Mouse (Mus musculus) liver, postnatal 0 days (tissue): ENCODE measurements around the gene Ugt1a5. TPM values are rescaled to one million over a fixed set of nuclear protein-coding genes. Genes with fewer than 3 reads are reported as not detected.

ENCODE experiments used
- ATAC-seq: fragments of 200-750 bp; cut with Nextera tagmentation; 2 replicates; pipeline ENCODE4 v1.8.0; 2017; ENCODE audit warnings: mild to moderate bottlenecking, moderate library complexity
- DNase-seq: peaks from one replicate; pipeline ENCODE4 v3.0.0-alpha.2; 2016
- H3K27ac ChIP-seq: fragments of 300-500 bp; sonication (generic); 2 replicates; pipeline ENCODE4 v1.5.1; 2014; ENCODE audit warnings: antibody characterized with exemption, moderate library complexity, mild to moderate bottlenecking, low read depth
- H3K27me3 ChIP-seq: fragments of 300-500 bp; sonication (generic); 2 replicates; pipeline ENCODE4 v1.6.1; 2014; ENCODE audit warnings: low read length, control low read depth, mixed read lengths; ENCODE audit not compliant: insufficient read depth
- H3K36me3 ChIP-seq: fragments of 300-500 bp; sonication (generic); replicated peaks from 2 replicates; pipeline ENCODE4 v1.6.1; 2014; ENCODE audit warnings: mild to moderate bottlenecking, control low read depth, low read length, moderate library complexity, mixed read lengths; ENCODE audit not compliant: insufficient read depth
- H3K4me1 ChIP-seq: fragments of 300-500 bp; sonication (generic); 2 replicates; pipeline ENCODE4 v1.6.1; 2014; ENCODE audit warnings: antibody characterized with exemption, mild to moderate bottlenecking, control low read depth; ENCODE audit not compliant: insufficient read depth
- H3K4me2 ChIP-seq: fragments of 300-500 bp; sonication (generic); 2 replicates; pipeline ENCODE4 v1.6.1; 2014; ENCODE audit warnings: low read depth, mild to moderate bottlenecking, low read length, moderate library complexity, mixed read lengths
- H3K4me3 ChIP-seq: fragments of 300-500 bp; sonication (generic); 2 replicates; pipeline ENCODE4 v1.5.1; 2014; ENCODE audit warnings: low read depth, low read length
- H3K9ac ChIP-seq: fragments of 300-500 bp; sonication (generic); replicated peaks from 2 replicates; pipeline ENCODE4 v1.6.1; 2014; ENCODE audit warnings: mild to moderate bottlenecking, moderate library complexity
- H3K9me3 ChIP-seq: fragments of 300-500 bp; sonication (generic); 2 replicates; pipeline ENCODE4 v1.6.1; 2016; ENCODE audit warnings: mild to moderate bottlenecking, control low read depth, low read length, mixed read lengths
- CTCF ChIP-seq: sonication (generic); IDR thresholded peaks from 2 replicates; pipeline ENCODE4 v1.5.1; 2016; ENCODE audit warnings: antibody characterized with exemption, low read depth
- EP300 ChIP-seq: IDR thresholded peaks from 2 replicates; pipeline ENCODE4 v1.6.1; 2016; ENCODE audit warnings: antibody characterized with exemption, low read depth, mild to moderate bottlenecking
- WGBS: fragments of 180-500 bp; shearing (Covaris S2); extraction: QIAGEN DNeasy Blood & Tissue Kit; methylation state at CpG from one replicate; pipeline ENCODE4 v1.1.7; 2014; ENCODE audit not compliant: insufficient replicate concordance; 5-methylcytosine and 5-hydroxymethylcytosine counted together
- polyA plus RNA-seq: library from polyadenylated mRNA; unstranded; fragments of >200 nt; fragmentation: Nextera tagmentation; extraction: Ambion mirVana; gene quantifications from 2 replicates; pipeline ENCODE4 v1.2.1, GENCODE M21; 2015

The Ugt1a5 gene
- polyA plus RNA-seq, 1 experiment from 2014 or later, result 0.19 TPM

DNA sequence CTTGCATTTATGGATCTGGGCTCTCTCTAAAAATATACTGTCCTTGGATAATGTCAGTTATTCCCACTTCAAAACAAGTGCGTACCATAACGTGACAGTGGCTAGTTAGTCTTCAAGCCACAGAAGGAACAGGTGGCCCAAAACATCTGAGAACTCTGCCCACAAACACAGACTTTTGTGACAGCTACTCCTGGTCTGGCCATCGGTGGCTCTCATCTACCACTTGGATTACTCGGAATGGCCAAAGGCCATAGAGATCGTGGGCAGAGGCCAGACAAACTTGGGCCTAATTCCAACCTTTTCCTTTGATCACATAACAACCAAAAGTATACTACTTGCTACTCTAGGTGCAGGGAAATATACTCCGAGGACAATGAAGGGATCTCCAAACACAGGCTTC lies 102.3 kb downstream of the Ugt1a5 start:
- Histone ChIP-seq H3K27me3 (no peaks in the 10 kb centered on the region), H3K9ac (no peak overlapping the region), H3K36me3 (peaks cover 90% of the 10 kb centered on the region), H3K9me3 (no peaks in the 10 kb centered on the region), H3K4me2 (no peak overlapping the region), H3K4me1 (peaks cover 11% of the 10 kb centered on the region), H3K27ac (no peak overlapping the region), H3K4me3 (no peak overlapping the region)
- no peak for DNase-seq
- no peak for ATAC-seq
- 78% methylated on average over 6 of the region's 6 CpGs for WGBS
- TF ChIP-seq EP300 (no peak), CTCF (no peak)

Other genes with a start within 250 kb of the Ugt1a5 start
- 7.3 and 9.2 TPM in 2 replicates for gene Usp40, start 157.5 kb upstream of the Ugt1a5 start, polyA plus RNA-seq
- 0.21 and 0.45 TPM in 2 replicates for gene Ugt1a10, start 110.6 kb upstream of the Ugt1a5 start, polyA plus RNA-seq
- 0.54 and 0.56 TPM in 2 replicates for gene Ugt1a9, start 95.2 kb upstream of the Ugt1a5 start, polyA plus RNA-seq
- gene Ugt1a8, start 78.2 kb upstream of the Ugt1a5 start, polyA plus RNA-seq, result not detected in 2 replicates
- 2.3 and 2.9 TPM in 2 replicates for gene Ugt1a7c, start 71.0 kb upstream of the Ugt1a5 start, polyA plus RNA-seq
- 28.8 and 29.4 TPM in 2 replicates for gene Ugt1a6b, start 62.8 kb upstream of the Ugt1a5 start, polyA plus RNA-seq
- 27.7 and 28.5 TPM in 2 replicates for gene Ugt1a6a, start 31.2 kb upstream of the Ugt1a5 start, polyA plus RNA-seq
- gene Ugt1a2, start 34.6 kb downstream of the Ugt1a5 start, polyA plus RNA-seq, result not detected in 2 replicates
- gene Dnajb3, start 39.8 kb downstream of the Ugt1a5 start, polyA plus RNA-seq, result 7.1 and 7.8 TPM in 2 replicates
- gene Ugt1a1, start 45.9 kb downstream of the Ugt1a5 start, polyA plus RNA-seq, result 412 and 437 TPM in 2 replicates
- 0.61 and 0.66 TPM in 2 replicates for gene Mroh2a, start 61.0 kb downstream of the Ugt1a5 start, polyA plus RNA-seq
- gene Hjurp, start 111.6 kb downstream of the Ugt1a5 start, polyA plus RNA-seq, result 31.4 and 37.0 TPM in 2 replicates
- gene Trpm8, start 111.6 kb downstream of the Ugt1a5 start, polyA plus RNA-seq, result not detected in 2 replicates
- 738 and 756 TPM in 2 replicates for gene Spp2, start 240.9 kb downstream of the Ugt1a5 start, polyA plus RNA-seq